ENCODE assay signal across 8 mouse cellular contexts in the genomic region with DNA sequence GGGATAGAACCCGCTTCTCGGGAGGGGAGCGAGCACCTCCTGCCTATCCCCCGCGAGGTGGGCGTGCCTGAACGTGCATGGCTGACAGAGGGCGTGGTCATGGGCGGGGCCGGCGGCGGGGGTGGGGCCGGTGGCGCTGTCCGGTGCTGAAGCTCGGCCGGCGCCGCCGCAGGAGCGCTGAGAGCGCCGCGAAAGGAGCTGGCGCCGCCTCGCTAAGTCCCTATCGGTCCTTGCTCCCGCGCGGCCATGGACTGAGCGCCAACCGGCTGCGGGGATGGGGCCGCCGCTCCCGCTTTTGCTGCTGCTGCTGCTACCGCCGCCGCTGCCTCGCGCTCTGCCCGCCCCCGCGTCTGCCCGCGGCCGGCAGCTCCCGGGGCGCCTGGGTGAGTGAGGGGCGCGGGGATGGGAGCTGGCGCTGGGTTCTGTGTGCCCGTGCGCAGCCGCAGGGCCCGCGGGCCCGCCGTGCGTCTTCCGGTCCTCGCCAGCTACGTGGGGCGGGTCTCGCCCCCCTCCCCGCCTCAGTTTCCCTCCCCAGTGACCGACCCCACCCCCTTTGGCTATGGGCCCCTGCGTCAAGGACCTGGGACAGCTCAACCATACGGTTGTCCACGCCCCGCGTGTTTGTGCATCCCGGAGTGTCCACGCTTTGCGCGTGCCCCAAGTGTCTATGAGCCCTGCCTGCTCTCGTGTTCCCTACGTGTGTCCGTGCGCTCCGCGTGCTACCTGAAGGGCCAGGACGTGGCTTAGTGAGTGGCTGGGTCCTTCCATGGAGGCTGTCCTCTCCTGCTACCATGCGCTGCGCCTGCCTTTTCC. TPM values are rescaled to one million over a fixed set of nuclear protein-coding genes. Genes with fewer than 3 reads are reported as not detected.
DNase-seq lines count a peak whose midpoint lies in the region; ATAC-seq and TF ChIP-seq lines count a peak whose summit lies in the region.

A gene (plus strand): TSS at position 130 of the 813 bp plus-strand sequence.

- no peak for TF ChIP-seq POLR2A in ES-Bruce4 (IDR thresholded peaks at IDR 0.05; ENCODE audit: insufficient read depth, low read length)

- H3K4me3 ChIP-seq in ES-Bruce4 (ENCODE audit: low read depth, low read length) = peak within 1 kb of the TSS; percentile 58
- H3K4me3 ChIP-seq in forebrain, embryonic 13.5 days = peak within 1 kb of the TSS; percentile 71
- H3K4me3 ChIP-seq in hindbrain, embryonic 13.5 days = peak within 1 kb of the TSS; percentile 80
- H3K4me3 ChIP-seq in lung, embryonic 14.5 days (ENCODE audit: low read depth, low read length) = peak within 1 kb of the TSS; percentile 46

- peak; percentile 50 for DNase-seq in c-Kit-positive CD71-positive TER-119-negative erythroid progenitor cells, embryonic 14.5 days (ENCODE audit: low read depth)
- DNase-seq in layer of hippocampus, adult 9-11 months = peak; percentile 57
- DNase-seq in lung, embryonic 14.5 days = peak; percentile 89
- peak; percentile 47 for DNase-seq in ovary, adult 18-20 months (ENCODE audit: low spot score)
- peak; percentile 48 to 74 for DNase-seq in thymus, postnatal 10 days (ENCODE audit: low spot score in 2 of 2)

- H3K27me3 ChIP-seq in ES-Bruce4 (ENCODE audit: control insufficient read depth, insufficient read depth, low read length, poor library complexity, severe bottlenecking) = no peaks in the 10 kb centered on the region
- peaks cover 22% of the 10 kb centered on the region; the same call in 1 of the 2 replicates for H3K27me3 ChIP-seq in forebrain, embryonic 13.5 days
- H3K27me3 ChIP-seq in hindbrain, embryonic 13.5 days = peaks cover 11% of the 10 kb centered on the region; the same call in 1 of the 2 replicates
- H3K27me3 ChIP-seq in lung, embryonic 14.5 days (ENCODE audit: insufficient read depth, low read length) = peaks cover 12% of the 10 kb centered on the region

- no peaks in the 10 kb centered on the region for H3K36me3 ChIP-seq in ES-Bruce4 (ENCODE audit: control insufficient read depth, insufficient read depth, low read length, poor library complexity, severe bottlenecking)
- no peaks in the 10 kb centered on the region for H3K36me3 ChIP-seq in forebrain, embryonic 13.5 days (ENCODE audit: poor library complexity, severe bottlenecking)
- H3K36me3 ChIP-seq in hindbrain, embryonic 13.5 days = no peaks in the 10 kb centered on the region
- H3K36me3 ChIP-seq in lung, embryonic 14.5 days (ENCODE audit: insufficient read depth) = no peaks in the 10 kb centered on the region

- H3K4me2 ChIP-seq in forebrain, embryonic 13.5 days = peak within 1 kb of the TSS; percentile 81
- peak within 1 kb of the TSS; percentile 85 for H3K4me2 ChIP-seq in hindbrain, embryonic 13.5 days
- H3K4me2 ChIP-seq in lung, embryonic 14.5 days = peak within 1 kb of the TSS; percentile 89

- H3K4me1 ChIP-seq in ES-Bruce4 (ENCODE audit: control insufficient read depth, insufficient read depth, low read length) = no peaks in the 10 kb centered on the region
- peaks cover 13% of the 10 kb centered on the region; the same call in 1 of the 2 replicates for H3K4me1 ChIP-seq in forebrain, embryonic 13.5 days
- peaks cover 31% of the 10 kb centered on the region for H3K4me1 ChIP-seq in hindbrain, embryonic 13.5 days (replicated peaks)
- no peaks in the 10 kb centered on the region; the same call in 1 of the 2 replicates for H3K4me1 ChIP-seq in lung, embryonic 14.5 days (ENCODE audit: insufficient read depth)

- H3K27ac ChIP-seq in ES-Bruce4 (ENCODE audit: insufficient read depth, low read length) = no peak within 1 kb of the TSS
- H3K27ac ChIP-seq in forebrain, embryonic 13.5 days = peak within 1 kb of the TSS; percentile 80
- peak within 1 kb of the TSS; percentile 96 for H3K27ac ChIP-seq in hindbrain, embryonic 13.5 days
- no peak within 1 kb of the TSS for H3K27ac ChIP-seq in lung, embryonic 14.5 days (ENCODE audit: low read depth)

- peak; percentile 92 for ATAC-seq in forebrain, embryonic 13.5 days
- peak; percentile 94 for ATAC-seq in hindbrain, embryonic 13.5 days (ENCODE audit: low FRiP score)
- ATAC-seq in lung, embryonic 14.5 days (ENCODE audit: insufficient read depth) = peak; percentile 97

- WGBS in forebrain, embryonic 13.5 days = under 1% methylated on average over 83 of the region's 86 CpGs
- WGBS in hindbrain, embryonic 13.5 days = under 1% methylated on average over 86 of the region's 86 CpGs
- WGBS in lung, embryonic 14.5 days = under 1% methylated on average over 79 of the region's 86 CpGs

- H3K9me3 ChIP-seq in ES-Bruce4 (replicated peaks; ENCODE audit: control insufficient read depth, insufficient read depth, low read length, poor library complexity, severe bottlenecking) = no peaks in the 10 kb centered on the region
- no peaks in the 10 kb centered on the region for H3K9me3 ChIP-seq in forebrain, embryonic 13.5 days (replicated peaks)
- H3K9me3 ChIP-seq in hindbrain, embryonic 13.5 days = no peaks in the 10 kb centered on the region
- H3K9me3 ChIP-seq in lung, embryonic 14.5 days (ENCODE audit: low read depth, low read length) = no peaks in the 10 kb centered on the region

- no peak for TF ChIP-seq EP300 in ES-Bruce4 (IDR thresholded peaks at IDR 0.05; ENCODE audit: insufficient read depth, low read depth, low read length)

- TF ChIP-seq CTCF in ES-Bruce4 (IDR thresholded peaks at IDR 0.05; ENCODE audit: low read depth, low read length) = no peak
- no peak for TF ChIP-seq CTCF in lung, embryonic 14.5 days (IDR thresholded peaks at IDR 0.05; ENCODE audit: low read depth)

- no peak within 1 kb of the TSS for H3K9ac ChIP-seq in ES-Bruce4 (ENCODE audit: low read depth, poor library complexity, severe bottlenecking)
- peak within 1 kb of the TSS; percentile 73 for H3K9ac ChIP-seq in forebrain, embryonic 13.5 days
- H3K9ac ChIP-seq in hindbrain, embryonic 13.5 days = peak within 1 kb of the TSS; percentile 85
- no peak within 1 kb of the TSS for H3K9ac ChIP-seq in lung, embryonic 14.5 days

RNA-seq across cellular contexts. Expression of the gene that starts here (rescaled TPM):
- polyA plus RNA-seq in ES-Bruce4 (2011; ENCODE audit: insufficient read depth, insufficient read length, low read depth, missing spikeins) = 0.37 TPM in 1 of 2 replicates, not detected in the other
- 6.6 and 9.7 TPM in 2 replicates for polyA plus RNA-seq in forebrain, embryonic 13.5 days (2015; fragmentation: Nextera tagmentation; extraction: Ambion mirVana)
- polyA plus RNA-seq in hindbrain, embryonic 13.5 days (2015; fragmentation: Nextera tagmentation; extraction: Ambion mirVana) = 10.3 and 12.1 TPM in 2 replicates
- polyA plus RNA-seq in lung, embryonic 14.5 days (2014; fragmentation: Nextera tagmentation; extraction: Ambion mirVana) = 0.20 and 0.30 TPM in 2 replicates

Comparison
In these comparisons a context has a peak if more than half of its experiments do, and no peak if none do; other contexts are left out.
1. Peak in DNase-seq, ATAC-seq, H3K4me3 ChIP-seq and H3K4me2 ChIP-seq in lung, embryonic 14.5 days; RNA of the gene not detected or under 1 TPM.
2. H3K27ac ChIP-seq: peak in forebrain, embryonic 13.5 days (single experiment) and hindbrain, embryonic 13.5 days (single experiment); none in ES-Bruce4 (single experiment) and lung, embryonic 14.5 days (single experiment).
3. H3K9ac ChIP-seq: peak in forebrain, embryonic 13.5 days (single experiment) and hindbrain, embryonic 13.5 days (single experiment); none in ES-Bruce4 (single experiment) and lung, embryonic 14.5 days (single experiment).
4. Peak in every context shown above with its lines, with median percentiles within 50 percentile points of each other: H3K4me3 ChIP-seq, DNase-seq, ATAC-seq and H3K4me2 ChIP-seq.